10 mouse cellular contexts compared by ENCODE assay signal in genomic region chr3:84305722-84306510, GRCm38 (mm10). TPM values are rescaled to one million over a fixed set of nuclear protein-coding genes. Genes with fewer than 3 reads are reported as not detected.
DNase-seq lines count a peak whose midpoint lies in the region; ATAC-seq and TF ChIP-seq lines count a peak whose summit lies in the region.
"Had no signal": no experiment of that assay in that cellular context is flagged by ENCODE, and none has a peak within 500 bp of the region (broad histone marks: within the 10 kb centered on the region; RNA-seq: fewer than 3 reads in every experiment).

No protein-coding gene starts in this region.

- TF ChIP-seq CTCF in kidney, postnatal 0 days (IDR thresholded peaks at IDR 0.05; ENCODE audit: low read depth) = no peak

- H3K9me3 ChIP-seq in kidney, postnatal 0 days (replicated peaks; ENCODE audit: low read length) = no peaks in the 10 kb centered on the region
- H3K9me3 ChIP-seq in forebrain, embryonic 10.5 days = no peaks in the 10 kb centered on the region; the same call in 1 of the 2 replicates
- H3K9me3 ChIP-seq in hindbrain, embryonic 13.5 days = peaks cover 3% of the 10 kb centered on the region; the same call in 1 of the 2 replicates
- no peaks in the 10 kb centered on the region for H3K9me3 ChIP-seq in midbrain, embryonic 14.5 days (ENCODE audit: control insufficient read depth, low read length)
- H3K9me3 ChIP-seq: liver, embryonic 15.5 days had no signal

- peaks cover 14% of the 10 kb centered on the region for H3K4me1 ChIP-seq in kidney, postnatal 0 days (replicated peaks; ENCODE audit: insufficient read depth, low read length)
- peaks cover 41% of the 10 kb centered on the region for H3K4me1 ChIP-seq in forebrain, embryonic 10.5 days
- H3K4me1 ChIP-seq in hindbrain, embryonic 13.5 days (replicated peaks) = peaks cover 52% of the 10 kb centered on the region
- H3K4me1 ChIP-seq in midbrain, embryonic 14.5 days (ENCODE audit: control insufficient read depth, insufficient read depth, low read length) = peaks cover 40% of the 10 kb centered on the region

- no peak for ATAC-seq in kidney, postnatal 0 days (replicated peaks; ENCODE audit: low FRiP score, low read depth)
- peak; percentile 38 for ATAC-seq in hindbrain, embryonic 13.5 days (ENCODE audit: low FRiP score)
- ATAC-seq in midbrain, embryonic 14.5 days (ENCODE audit: low FRiP score, low TSS enrichment) = peak; percentile 12; the same call in 1 of the 2 replicates
- ATAC-seq in activated CD4-positive, CD25-positive, alpha-beta regulatory T cell, adult 4 months = no peak

- DNase-seq in kidney, postnatal 0 days (ENCODE audit: low spot score) = no peak
- DNase-seq in kidney, postnatal 14 days = no peak
- DNase-seq in forebrain, embryonic 10.5 days (ENCODE audit: extremely low spot score, low spot score) = no peak
- DNase-seq in midbrain, embryonic 14.5 days = peak; percentile 71
- DNase-seq in thymus, postnatal 0 days (ENCODE audit: low spot score) = no peak
- DNase-seq in layer of hippocampus, adult 11-12 months (ENCODE audit: low spot score) = no peak
- DNase-seq: gastrocnemius, postnatal 10 days had no signal

- no peaks in the 10 kb centered on the region for H3K27me3 ChIP-seq in kidney, postnatal 0 days (ENCODE audit: insufficient read depth, low read length)
- peaks cover 61% of the 10 kb centered on the region for H3K27me3 ChIP-seq in forebrain, embryonic 10.5 days (ENCODE audit: poor library complexity, severe bottlenecking)
- no peaks in the 10 kb centered on the region for H3K27me3 ChIP-seq in hindbrain, embryonic 13.5 days
- H3K27me3 ChIP-seq in midbrain, embryonic 14.5 days (ENCODE audit: control insufficient read depth, insufficient read depth, low read length) = no peaks in the 10 kb centered on the region

- H3K27ac ChIP-seq in kidney, postnatal 0 days = no peak overlapping the region
- H3K27ac ChIP-seq in forebrain, embryonic 10.5 days = no peak overlapping the region
- peak overlapping the region; percentile 93 for H3K27ac ChIP-seq in hindbrain, embryonic 13.5 days
- peak overlapping the region; percentile 89 for H3K27ac ChIP-seq in midbrain, embryonic 14.5 days (replicated peaks; ENCODE audit: low read depth, low read length)
- H3K27ac ChIP-seq: liver, embryonic 15.5 days had no signal

- no peak overlapping the region for H3K9ac ChIP-seq in kidney, postnatal 0 days (ENCODE audit: low read depth, low read length)
- 0 out of 2 replicates have a peak overlapping the region, but pooled peaks have one; percentile 73 for H3K9ac ChIP-seq in hindbrain, embryonic 13.5 days
- no peak overlapping the region for H3K9ac ChIP-seq in midbrain, embryonic 14.5 days (replicated peaks; ENCODE audit: low read length)
- H3K9ac ChIP-seq: liver, embryonic 15.5 days had no signal

- peak overlapping the region; percentile 76 for H3K4me2 ChIP-seq in kidney, postnatal 0 days (ENCODE audit: low read length)
- peak overlapping the region; percentile 74 for H3K4me2 ChIP-seq in hindbrain, embryonic 13.5 days
- H3K4me2 ChIP-seq in midbrain, embryonic 14.5 days (ENCODE audit: low read length) = peak overlapping the region; percentile 86

- H3K36me3 ChIP-seq in kidney, postnatal 0 days (ENCODE audit: insufficient read depth, low read length) = no peaks in the 10 kb centered on the region
- no peaks in the 10 kb centered on the region for H3K36me3 ChIP-seq in forebrain, embryonic 10.5 days (replicated peaks)
- H3K36me3 ChIP-seq in hindbrain, embryonic 13.5 days = no peaks in the 10 kb centered on the region
- H3K36me3 ChIP-seq in midbrain, embryonic 14.5 days (ENCODE audit: control insufficient read depth, insufficient read depth, low read length) = no peaks in the 10 kb centered on the region
- H3K36me3 ChIP-seq: liver, embryonic 15.5 days had no signal

- H3K4me3 ChIP-seq in kidney, postnatal 0 days (replicated peaks; ENCODE audit: low read depth, low read length) = no peak overlapping the region
- H3K4me3 ChIP-seq in forebrain, embryonic 10.5 days = peak overlapping the region; percentile 56
- peak overlapping the region; percentile 47 for H3K4me3 ChIP-seq in hindbrain, embryonic 13.5 days
- peak overlapping the region; percentile 46 for H3K4me3 ChIP-seq in midbrain, embryonic 14.5 days (replicated peaks; ENCODE audit: low read depth, low read length)

- 52% methylated on average over 15 of the region's 15 CpGs for WGBS in kidney, postnatal 0 days
- 47% methylated on average over 15 of the region's 15 CpGs for WGBS in forebrain, embryonic 10.5 days
- 22% methylated on average over 15 of the region's 15 CpGs for WGBS in hindbrain, embryonic 13.5 days
- WGBS in midbrain, embryonic 14.5 days = 6% methylated on average over 15 of the region's 15 CpGs

RNA-seq across cellular contexts. Expression of gene Trim2, which starts 0.8 kb away (rescaled TPM):
- polyA plus RNA-seq in kidney, postnatal 0 days (2015; fragmentation: Nextera tagmentation; extraction: Ambion mirVana) = 23.0 and 24.1 TPM in 2 replicates
- polyA plus RNA-seq in forebrain, embryonic 10.5 days (2016; fragmentation: Nextera tagmentation; extraction: Ambion mirVana) = 32.1 and 36.4 TPM in 2 replicates
- 131 and 137 TPM in 2 replicates for polyA plus RNA-seq in hindbrain, embryonic 13.5 days (2015; fragmentation: Nextera tagmentation; extraction: Ambion mirVana)
- polyA plus RNA-seq in midbrain, embryonic 14.5 days (2014; fragmentation: Nextera tagmentation; extraction: Ambion mirVana) = 144 and 154 TPM in 2 replicates
- polyA plus RNA-seq in thymus, postnatal 0 days (2015; fragmentation: Nextera tagmentation; extraction: Ambion mirVana) = 1.3 and 1.9 TPM in 2 replicates
- 1 to 10 TPM; 1.2 to 2.3 TPM for polyA plus RNA-seq in activated CD4-positive, CD25-positive, alpha-beta regulatory T cell, adult 4 months (2017; shearing (Covaris generic))

Comparison
In these comparisons a context has a peak if more than half of its experiments do, and no peak if none do; other contexts are left out.
1. ATAC-seq: peak in hindbrain, embryonic 13.5 days (single experiment) and midbrain, embryonic 14.5 days (single experiment); none in kidney, postnatal 0 days (single experiment) and activated CD4-positive, CD25-positive, alpha-beta regulatory T cell, adult 4 months (single experiment).
2. H3K27ac ChIP-seq: peak in hindbrain, embryonic 13.5 days (single experiment) and midbrain, embryonic 14.5 days (single experiment); none in kidney, postnatal 0 days (single experiment) and forebrain, embryonic 10.5 days (single experiment).
3. Peak in every context shown above with its lines, with median percentiles within 50 percentile points of each other: H3K4me2 ChIP-seq.